Mouse (Mus musculus): ENCODE results near the gene Igsf8. TPM values are rescaled to one million over a fixed set of nuclear protein-coding genes. Genes with fewer than 3 reads are reported as not detected.
A peak's percentile ranks its signal among the peaks of the same experiment; 100 is the strongest.

Igsf8 gene
- total RNA-seq, 1 experiment from 2014 or later: 48.7 TPM

DNA sequence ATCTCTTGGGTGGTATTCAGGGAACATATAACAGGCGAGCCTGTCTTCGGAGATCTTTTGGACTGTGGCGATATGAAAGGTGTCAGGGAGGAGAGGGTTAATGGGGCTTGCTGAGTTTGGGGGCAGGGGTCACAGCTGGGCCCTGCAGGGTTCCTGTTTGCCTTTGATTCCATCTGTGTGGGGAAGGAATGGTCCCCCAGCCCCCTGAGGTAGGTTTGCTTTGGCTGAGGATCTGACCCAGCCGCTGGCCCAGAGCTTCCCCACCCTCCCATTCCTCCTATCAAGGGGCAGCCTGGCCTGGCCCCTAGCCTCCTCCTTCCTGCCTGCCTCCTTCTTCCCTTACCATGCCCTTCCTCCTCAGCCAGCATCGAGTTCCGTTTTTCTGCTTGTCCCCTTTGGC, 41.4 kb downstream of the Igsf8 start:
- DNase-seq: no peak

DNA sequence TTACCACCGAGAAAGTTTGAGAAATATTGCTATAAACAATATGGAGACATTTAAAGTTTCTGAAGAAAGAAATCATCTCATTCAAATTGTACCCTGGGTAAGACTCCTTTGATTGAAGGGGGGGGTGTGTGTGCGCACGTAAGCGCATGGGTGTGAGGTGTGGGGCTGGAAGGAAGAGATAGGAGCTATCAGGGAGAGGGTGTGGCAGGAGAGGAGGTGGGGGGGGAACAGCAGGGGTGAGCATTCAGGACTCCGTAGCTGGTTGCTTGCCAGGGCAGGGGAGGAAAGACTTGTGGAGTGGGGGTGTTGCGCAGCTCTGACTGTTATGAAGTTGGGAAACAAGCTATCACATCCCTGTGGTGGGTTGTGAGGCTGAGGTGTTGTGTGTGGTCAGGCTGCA, 43.0 kb downstream of the Igsf8 start:
- DNase-seq: no peak

DNA sequence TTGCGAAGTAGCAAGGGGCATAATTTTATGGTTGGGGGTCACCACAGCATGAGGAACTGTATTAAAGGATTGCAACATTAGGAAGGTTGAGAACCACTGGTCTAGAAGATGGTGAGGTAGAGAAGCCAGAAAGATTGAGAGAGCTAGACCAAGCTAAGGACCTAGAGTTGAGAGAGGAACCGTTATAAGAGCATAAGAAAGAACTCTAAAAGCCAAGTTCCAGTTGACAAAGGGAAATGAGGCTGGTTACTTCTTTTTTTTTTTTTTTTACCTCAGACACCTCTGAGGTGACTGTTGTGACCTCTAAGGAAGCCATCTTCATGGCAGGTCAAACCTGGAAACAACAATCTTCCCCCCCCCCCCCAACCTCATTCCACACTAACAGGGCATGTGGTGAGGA, 43.7 kb downstream of the Igsf8 start:
- no peak for DNase-seq

DNA sequence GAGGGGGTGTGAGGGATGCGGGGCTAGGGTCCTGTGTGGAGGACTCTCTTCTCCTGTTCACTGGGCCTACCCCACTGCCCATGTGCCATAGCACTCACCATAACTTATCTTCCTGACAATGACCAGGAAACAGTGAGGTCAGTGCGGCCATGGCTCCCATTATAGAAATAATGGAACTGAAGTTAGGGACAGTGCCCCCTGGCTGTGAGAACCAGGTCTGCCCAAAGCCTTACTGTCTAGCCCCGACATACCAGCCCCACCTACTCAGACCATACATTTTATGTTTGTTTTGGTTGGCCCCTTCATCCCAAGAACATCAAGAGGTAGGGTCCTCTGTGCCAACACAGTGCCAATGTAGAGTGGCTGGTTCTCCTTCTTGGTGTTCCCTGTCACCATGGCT, 44.2 kb downstream of the Igsf8 start:
- no peak for DNase-seq

DNA sequence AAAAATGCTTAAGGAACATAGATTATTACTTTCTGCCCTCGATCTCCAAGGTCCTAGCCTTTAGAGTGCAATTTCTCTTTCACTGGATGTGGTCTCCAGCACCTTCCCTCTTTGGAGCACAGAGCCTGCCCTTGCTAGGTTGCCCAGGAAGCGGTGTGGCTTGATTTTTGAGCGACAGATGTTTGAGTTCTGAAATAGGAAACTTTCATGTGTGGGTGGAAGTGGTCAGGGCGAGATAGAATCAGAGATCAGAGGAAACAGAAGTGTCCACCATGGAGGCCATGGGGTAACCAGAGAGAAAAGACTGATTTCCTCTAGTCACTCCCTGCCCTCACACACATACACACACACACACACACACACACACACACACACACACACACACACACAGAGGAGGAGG, 44.8 kb downstream of the Igsf8 start:
- DNase-seq: no peak

DNA sequence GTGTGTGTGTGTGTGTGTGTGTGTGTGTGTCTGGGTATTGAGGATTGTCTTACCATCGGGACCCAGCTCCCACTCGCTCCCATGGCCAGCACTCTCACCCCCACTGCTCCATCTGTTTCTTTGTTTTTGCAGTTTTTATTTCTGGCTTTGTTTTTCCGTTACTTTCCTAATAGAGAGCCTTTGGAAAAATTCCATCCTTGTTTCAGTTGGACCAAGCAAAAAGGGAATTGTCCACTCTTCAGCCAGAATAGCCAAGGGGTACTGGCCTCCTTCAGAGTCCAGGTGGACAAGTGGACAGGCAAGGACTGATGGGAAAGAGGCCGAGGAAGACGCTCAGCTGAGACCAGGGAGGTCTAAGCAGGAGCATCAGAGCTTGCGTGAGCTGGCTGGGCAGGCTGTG, 45.4 kb downstream of the Igsf8 start:
- no peak for DNase-seq

DNA sequence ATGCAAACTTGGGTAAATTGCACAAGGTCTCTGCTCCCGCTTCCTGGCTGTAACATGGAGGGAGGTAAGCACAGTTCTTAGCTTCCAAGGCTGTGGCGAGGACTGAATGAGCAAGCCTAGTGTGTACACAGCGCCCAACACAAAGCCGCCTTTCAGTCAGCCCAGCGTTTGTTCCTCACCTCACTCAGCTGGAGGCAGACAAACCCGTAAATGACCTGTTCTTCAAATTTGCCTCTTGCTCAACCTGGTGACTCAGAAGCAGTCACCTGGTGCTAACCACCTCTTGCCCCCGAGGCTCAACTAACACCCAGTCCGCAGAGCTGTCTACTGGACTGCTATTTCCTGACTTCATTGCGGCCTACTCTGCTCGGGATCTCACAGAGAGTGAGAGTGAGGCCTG, 46.5 kb downstream of the Igsf8 start:
- no peak for DNase-seq

DNA sequence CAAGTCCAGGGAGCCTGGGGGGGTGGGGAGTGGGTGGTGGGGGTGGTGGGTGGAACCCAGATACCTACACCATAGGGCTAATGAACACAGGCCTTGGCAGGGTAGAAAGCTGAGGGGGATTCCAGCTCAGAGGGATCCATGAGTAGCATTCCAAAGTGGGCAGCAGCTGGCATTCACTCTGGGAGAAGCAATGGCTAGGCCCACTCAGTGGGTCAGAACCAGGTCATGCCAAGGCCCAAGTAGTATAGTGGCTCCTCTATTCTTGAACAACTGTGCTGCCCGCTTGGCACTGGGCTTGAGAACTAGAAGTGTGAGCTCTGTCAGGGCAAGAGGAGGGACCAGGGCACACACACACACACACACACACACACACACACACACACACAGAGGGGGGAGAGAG, 47.0 kb downstream of the Igsf8 start:
- DNase-seq: no peak

DNA sequence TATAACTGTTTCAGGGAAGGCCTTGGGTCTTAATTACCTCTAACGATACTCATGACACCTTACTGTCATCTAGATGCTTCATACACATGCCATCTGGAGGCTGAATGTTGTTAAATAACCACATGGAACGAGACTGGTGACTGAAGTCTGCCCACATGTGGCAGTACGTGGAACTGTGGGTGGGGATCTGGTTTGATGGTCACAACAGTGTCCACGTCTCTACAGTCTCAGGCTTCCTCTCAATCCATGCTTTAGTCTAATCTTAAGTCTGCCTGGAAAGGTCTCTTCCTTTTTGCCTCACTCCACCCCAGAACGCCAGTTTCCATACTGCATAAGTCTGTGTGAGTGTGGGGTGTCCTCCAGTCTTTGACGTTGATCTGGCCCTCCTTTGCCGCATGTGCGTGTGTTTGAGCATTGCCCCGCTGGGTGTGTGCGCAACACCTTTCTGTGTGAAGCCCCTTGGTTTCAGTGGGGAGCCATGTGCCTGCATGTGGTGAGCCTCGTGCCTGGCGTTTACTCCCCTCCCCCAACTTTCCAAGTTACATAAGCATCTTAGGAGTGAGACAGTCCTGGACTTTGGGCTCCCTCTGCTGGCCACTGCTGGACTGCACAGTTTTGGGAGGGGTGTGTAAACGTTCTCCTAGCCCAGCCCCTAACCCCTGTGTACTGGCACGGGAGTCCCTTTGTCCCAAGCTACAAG, 48.4 kb downstream of the Igsf8 start:
- peak; percentile 87 for DNase-seq

DNA sequence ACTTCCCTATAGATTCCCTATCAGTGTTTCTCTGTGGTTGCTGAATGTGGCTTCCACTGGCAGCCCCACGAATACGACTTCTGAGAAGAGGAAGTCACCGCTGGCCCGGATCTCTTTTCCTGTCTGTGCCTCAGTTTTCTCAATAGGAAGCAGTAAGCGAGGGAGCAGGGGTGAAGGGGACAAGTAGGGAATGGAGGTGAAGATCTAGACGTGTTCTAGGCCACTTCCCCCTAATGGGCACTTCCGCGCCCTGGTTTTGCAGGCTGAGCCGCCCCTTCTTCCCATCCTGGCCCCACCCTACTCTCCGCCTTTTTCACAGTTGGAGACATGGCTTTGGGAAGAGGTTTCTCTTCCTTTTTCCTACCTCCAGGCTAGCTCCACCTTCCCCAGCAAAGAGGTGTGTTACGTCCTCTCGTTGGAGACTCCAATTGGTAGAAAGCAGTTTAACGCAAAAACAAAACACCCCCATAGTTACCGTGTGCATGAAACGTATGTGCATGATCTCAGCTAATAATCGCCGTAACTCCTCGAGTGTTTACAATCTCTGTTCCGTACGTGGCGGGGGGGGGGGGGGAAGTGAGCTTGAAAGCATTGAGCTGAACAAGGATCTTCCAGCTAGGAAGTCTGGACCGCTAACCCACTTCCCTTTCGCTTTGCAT, 49.9 kb downstream of the Igsf8 start:
- peak; percentile 62 for DNase-seq

DNA sequence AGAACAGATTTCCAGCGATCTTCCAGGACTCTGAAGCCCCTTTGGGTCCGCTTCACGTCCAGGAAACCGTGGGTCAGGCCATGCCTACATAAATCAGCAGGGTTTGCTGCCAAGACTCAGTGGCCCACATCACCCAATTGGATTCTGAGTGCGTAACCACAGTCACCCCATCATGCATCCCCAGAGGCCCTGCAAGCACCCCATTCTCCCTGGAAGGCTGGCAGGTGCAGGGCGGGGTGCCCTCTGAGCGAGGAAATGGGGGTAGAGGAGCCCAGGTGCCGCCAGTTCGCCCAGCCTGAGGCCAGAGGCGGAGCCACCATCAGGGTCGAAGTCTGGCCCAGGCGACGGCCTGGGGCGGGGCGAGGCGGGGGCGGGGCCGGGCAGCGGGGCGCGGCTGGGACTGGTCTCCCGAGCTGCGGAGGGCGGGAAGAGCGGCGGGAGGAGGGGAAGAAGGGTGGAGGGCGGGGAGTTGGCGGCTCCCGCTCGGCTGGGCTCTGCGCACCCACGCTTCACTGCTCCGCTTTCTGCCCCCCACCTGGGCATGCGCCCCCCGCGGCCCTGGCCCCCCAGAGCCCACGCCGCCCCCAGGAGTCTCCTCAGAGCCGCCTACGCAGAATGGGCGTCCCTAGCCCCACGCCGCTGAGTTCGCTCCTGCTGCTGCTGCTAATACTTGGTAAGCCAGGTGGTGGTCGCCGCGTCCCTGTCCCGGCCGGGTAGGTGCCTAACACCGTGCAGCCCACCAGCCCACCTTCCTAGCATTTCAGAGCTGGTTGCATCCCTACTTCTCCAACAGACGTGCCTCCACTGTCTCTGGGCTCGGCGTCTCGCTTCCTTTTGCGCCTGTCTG, 50.7 kb downstream of the Igsf8 start:
- DNase-seq: peak; percentile 93

DNA sequence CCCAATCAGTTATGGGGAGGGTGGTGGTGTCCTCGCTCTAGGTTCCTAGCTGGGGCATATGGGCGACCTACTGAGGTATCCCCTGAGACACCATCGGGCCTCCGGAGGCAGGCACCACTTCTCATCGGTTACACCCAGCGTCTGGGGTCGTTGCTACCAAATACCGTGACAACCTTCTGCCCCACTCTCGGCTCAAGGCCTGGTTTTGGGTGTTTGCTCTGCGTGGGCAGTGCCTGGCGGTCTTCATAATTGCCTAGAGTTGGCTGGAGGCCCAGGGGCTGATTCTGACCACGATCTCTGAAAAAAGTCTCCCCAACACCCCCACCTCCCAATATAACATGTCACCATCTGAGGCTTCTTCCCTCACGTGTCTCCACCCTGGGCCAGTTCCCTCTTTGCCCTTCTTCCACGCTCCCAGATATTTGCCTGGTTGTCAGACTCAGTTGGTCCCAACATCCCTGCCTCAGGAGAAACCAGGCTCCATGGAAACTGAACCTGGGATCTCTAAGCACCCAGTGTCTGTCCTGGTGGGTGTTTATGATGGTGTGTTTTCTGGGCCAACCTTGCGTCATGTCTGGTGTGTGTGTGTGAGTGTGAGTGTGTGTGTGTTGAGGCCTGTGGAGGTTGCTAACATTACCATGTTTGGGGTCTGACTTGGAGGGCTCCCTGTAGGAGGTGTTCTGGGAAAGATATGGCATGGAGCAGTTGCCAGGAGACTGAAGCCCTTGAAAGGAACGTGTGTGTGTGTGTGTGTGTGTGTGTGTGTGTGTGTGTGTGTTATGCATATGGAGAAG, 51.5 kb downstream of the Igsf8 start:
- peak; percentile 41 for DNase-seq

DNA sequence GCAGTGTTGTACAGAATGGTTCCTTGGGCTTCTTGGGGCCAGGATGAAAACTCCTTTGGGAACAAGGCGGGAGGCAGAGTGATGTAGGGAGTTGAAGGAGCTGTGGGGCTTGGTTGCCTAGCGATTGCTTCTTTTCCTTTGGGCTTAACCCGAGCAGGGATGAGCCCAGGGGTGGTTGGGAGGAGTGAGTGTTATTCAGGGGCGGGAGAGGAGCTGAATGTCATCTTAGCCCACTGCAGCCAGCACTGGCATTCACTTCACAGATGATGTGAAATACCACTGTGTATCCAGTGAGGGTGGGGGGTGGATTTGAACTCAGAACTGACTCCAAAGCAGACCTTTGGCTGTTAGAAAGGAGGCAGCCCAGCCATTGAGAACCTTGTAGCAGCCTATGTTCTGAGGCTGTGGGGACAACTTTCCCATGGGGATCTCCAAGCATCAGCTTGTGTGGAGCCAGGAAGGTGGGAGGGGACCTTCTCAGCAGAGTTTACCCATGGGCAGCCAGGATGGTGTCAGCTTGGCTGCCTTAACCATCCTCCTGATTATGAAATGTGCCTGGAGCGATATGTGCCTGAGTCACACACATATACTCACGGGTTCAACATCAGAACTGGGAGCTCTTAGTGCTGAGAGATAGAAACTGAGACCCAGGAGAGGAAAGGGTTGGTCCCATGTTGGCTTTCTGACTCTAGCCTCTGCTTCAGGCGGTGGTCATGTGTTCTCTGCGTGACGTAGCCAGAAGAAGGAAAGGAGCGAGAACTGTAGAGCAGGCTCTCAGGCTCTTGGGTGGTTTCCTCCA, 52.4 kb downstream of the Igsf8 start:
- DNase-seq: no peak

DNA sequence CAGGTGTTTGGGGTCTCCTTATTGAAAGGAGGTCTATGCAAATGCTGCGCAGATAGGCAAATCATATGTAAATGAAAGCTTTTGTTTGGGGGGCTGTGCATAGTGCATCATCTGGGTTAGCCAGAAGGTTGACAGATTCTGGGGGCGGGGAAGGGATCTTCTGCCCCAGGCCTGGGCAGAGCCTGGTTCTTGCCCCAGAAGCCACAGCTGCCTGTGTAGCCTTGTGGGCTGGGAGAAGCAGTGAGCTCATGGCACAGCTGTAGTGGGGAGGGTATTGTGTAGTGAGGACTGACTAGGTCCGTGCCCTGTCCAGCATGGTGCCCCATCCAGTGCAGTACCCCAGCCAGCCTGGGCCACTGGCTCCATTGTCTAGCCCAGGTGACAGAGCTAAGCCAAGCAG, 53.5 kb downstream of the Igsf8 start:
- no peak for DNase-seq

DNA sequence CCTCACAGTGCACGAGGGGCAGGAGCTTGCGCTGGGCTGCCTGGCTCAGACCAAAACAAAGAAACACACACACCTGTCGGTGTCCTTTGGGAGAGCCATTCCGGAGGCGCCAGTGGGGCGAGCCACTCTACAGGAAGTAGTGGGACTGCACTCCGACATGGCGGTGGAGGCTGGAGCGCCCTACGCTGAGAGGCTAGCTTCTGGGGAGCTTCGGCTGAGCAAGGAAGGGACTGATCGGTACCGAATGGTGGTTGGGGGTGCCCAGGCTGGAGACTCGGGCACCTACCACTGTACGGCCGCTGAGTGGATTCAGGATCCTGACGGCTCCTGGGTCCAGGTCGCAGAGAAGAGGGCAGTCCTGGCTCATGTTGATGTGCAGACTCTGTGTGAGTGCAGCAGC, 56.0 kb downstream of the Igsf8 start:
- no peak for DNase-seq

DNA sequence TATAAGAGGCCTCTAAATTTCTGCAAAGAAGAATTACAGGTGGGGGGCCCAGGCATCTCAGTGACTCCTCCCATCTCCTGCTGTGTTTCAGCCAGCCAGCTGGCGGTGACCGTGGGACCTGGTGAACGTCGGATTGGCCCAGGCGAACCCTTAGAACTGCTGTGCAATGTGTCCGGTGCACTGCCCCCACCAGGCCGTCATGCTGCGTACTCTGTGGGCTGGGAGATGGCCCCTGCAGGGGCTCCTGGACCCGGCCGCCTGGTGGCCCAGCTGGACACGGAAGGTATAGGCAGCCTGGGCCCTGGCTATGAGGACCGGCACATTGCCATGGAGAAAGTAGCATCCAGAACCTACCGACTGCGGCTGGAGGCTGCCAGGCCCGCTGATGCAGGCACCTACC, 56.5 kb downstream of the Igsf8 start:
- DNase-seq: no peak

DNA sequence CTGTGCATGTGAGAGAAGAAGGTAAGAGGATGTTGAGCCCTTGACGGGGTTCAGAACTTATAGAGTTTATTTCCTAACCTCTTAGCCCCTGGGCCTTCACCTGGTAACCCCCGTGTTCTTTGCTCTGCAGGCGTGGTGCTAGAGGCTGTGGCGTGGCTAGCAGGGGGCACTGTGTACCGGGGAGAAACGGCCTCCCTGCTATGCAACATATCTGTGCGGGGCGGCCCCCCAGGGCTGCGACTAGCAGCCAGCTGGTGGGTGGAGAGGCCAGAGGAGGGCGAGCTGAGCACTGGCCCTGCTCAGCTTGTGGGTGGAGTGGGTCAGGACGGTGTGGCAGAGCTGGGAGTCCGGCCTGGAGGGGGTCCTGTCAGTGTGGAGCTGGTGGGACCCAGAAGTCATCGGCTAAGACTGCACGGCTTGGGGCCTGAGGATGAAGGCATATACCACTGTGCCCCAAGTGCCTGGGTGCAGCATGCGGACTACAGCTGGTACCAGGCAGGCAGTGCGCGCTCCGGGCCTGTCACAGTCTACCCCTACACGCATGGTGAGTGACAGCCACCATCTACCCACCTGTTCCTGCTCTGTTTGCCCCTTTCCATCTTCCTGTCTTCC, 57.1 kb downstream of the Igsf8 start:
- DNase-seq: no peak

DNA sequence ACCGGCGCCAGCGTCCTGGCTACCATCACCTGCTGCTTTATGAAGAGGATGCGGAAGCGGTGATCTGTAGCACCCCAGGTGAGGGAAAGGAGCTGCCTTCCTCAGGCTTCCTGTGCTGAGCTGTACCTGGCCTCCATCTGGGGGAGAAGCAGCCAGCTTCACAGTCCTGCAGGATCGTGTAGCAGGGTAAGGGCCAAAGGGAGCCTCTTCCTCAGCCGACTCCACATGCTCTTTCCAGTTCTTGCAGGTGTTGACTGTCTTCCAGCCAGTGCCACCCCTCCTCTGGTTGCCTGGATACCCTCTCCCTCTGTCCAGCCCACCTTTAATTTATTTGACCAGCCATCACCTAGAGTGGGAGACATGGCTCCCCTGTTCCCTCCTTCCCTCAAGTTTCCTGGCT, 57.9 kb downstream of the Igsf8 start:
- no peak for DNase-seq

DNA sequence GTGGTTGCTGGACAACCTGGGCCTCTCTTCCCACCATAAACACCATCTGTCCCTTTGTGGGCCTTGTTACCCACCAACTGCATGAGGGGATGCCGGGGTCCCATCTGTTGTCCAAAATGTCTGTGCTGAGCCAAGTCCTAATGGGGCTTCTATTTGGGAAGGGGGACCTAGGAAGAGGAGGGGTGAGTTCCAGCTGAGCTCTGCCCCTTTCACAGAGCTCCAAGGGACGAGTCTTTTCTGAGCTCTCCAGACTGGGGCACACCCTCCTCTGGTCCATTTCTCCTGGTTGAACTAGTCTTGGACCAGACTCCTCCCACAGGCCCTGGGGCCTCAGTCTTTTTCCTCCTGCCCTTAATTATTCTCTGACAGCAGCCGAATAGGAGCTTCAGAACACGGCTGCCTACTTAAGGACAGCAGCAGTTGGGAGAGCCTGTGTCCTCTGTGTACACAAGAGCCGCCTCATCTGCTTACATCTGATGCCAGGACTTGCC, 58.5 kb downstream of the Igsf8 start:
- DNase-seq: no peak

DNA sequence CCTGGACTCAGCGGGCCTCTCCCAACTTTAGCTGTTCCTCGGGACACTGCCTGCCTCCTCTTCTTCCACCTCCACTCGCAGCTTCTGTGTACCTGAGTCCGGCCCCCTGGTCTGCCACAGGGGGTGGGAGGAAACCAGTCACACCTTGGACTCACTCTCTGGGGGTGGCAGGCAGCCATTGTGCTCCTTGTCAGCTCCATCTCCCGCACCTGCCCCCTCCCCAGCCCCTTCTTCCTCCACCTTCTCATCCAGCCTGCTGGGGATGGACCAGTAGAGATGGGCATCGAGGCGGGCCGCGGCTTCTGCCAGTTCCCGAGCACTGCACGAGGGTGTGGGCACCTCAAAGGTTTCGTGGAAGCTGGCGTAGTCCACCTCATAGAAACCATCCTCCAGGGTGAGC, 61.3 kb downstream of the Igsf8 start:
- DNase-seq: no peak

DNA sequence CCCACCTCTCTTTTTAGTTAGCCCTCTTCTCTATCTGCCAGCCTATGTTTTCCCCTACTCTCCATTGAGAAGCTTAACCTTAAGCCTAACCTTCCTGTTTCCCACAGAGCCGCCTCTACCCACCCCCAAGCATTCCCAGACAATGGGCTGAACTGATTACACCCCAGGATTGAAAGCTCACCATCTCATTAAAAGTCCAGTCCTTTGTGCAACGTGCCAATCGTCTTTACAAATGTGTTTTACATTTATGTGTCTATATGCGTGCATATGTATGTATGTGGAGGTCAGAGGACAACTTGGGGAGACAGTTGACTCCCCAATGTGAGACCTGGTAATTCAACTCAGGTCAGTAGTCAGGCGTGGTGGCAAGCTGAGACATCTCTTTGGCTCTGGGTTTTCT, 61.9 kb downstream of the Igsf8 start:
- no peak for DNase-seq
